Mouse (Mus musculus): ENCODE measurements at regions not wholly inside any gene's neighbourhood (a gene's known extent, or its start where the extent isn't known, plus 50 kb on each side); places are given as distances from the start of the nearest gene placed in this dataset.
"Not testable (repeated sequence)": the region's sequence is repeated elsewhere in the genome, so short reads cannot be mapped to it uniquely, and the experiment has no call there.

GRCm38 (mm10) chr10:123848564-123848963 is 584.8 kb downstream of the Fam19a2 start:
- no peak overlapping the region for H3K4me3 ChIP-seq (ENCODE audit: low read depth, low read length)
- no peak overlapping the region for H3K9ac ChIP-seq (ENCODE audit: low read depth, low read length)
- no peaks in the 10 kb centered on the region for H3K27me3 ChIP-seq (ENCODE audit: control insufficient read depth, insufficient read depth, low read length)
- no peak overlapping the region for H3K4me2 ChIP-seq
- no peak for ATAC-seq (replicated peaks; ENCODE audit: insufficient number of reproducible peaks, low FRiP score, low TSS enrichment)
- no peaks in the 10 kb centered on the region for H3K36me3 ChIP-seq (ENCODE audit: control insufficient read depth, insufficient read depth, low read length)
- 81% methylated on average over 1 of the region's 1 CpGs for WGBS (ENCODE audit: insufficient replicate concordance)
- H3K27ac ChIP-seq (ENCODE audit: low read depth, low read length), result no peak overlapping the region
- H3K9me3 ChIP-seq (replicated peaks; ENCODE audit: control insufficient read depth, low read length), result no peaks in the 10 kb centered on the region
- no peaks in the 10 kb centered on the region for H3K4me1 ChIP-seq (ENCODE audit: control insufficient read depth, insufficient read depth, low read length)

- Histone ChIP-seq H3K4me3 (ENCODE audit: low read depth, low read length) (no peak overlapping the region), H3K9ac (ENCODE audit: low read depth, low read length) (no peak overlapping the region), H3K27me3 (ENCODE audit: control insufficient read depth, insufficient read depth, low read length) (no peaks in the 10 kb centered on the region), H3K36me3 (ENCODE audit: control insufficient read depth, insufficient read depth, low read length) (no peaks in the 10 kb centered on the region), H3K27ac (ENCODE audit: low read depth, low read length) (no peak overlapping the region), H3K9me3 (replicated peaks; ENCODE audit: control insufficient read depth, low read length) (no peaks in the 10 kb centered on the region), H3K4me2 (no peak overlapping the region), H3K4me1 (ENCODE audit: control insufficient read depth, insufficient read depth, low read length) (no peaks in the 10 kb centered on the region)
- WGBS (ENCODE audit: insufficient replicate concordance), result 62% methylated on average over 3 of the region's 3 CpGs
- no peak for ATAC-seq (replicated peaks; ENCODE audit: insufficient number of reproducible peaks, low FRiP score, low TSS enrichment)
Measured at GRCm38 (mm10) chr10:123875459-123875858, 611.7 kb downstream of the Fam19a2 start.

- Histone ChIP-seq H3K4me2 (no peak overlapping the region), H3K4me1 (ENCODE audit: control insufficient read depth, insufficient read depth, low read length) (no peaks in the 10 kb centered on the region), H3K27ac (ENCODE audit: low read depth, low read length) (no peak overlapping the region), H3K9ac (ENCODE audit: low read depth, low read length) (no peak overlapping the region), H3K4me3 (ENCODE audit: low read depth, low read length) (no peak overlapping the region), H3K27me3 (ENCODE audit: control insufficient read depth, insufficient read depth, low read length) (no peaks in the 10 kb centered on the region), H3K36me3 (ENCODE audit: control insufficient read depth, insufficient read depth, low read length) (no peaks in the 10 kb centered on the region), H3K9me3 (replicated peaks; ENCODE audit: control insufficient read depth, low read length) (no peaks in the 10 kb centered on the region)
- 55% methylated on average over 5 of the region's 5 CpGs for WGBS (ENCODE audit: insufficient replicate concordance)
- ATAC-seq (replicated peaks; ENCODE audit: insufficient number of reproducible peaks, low FRiP score, low TSS enrichment), result no peak
Measured at GRCm38 (mm10) chr10:123875882-123876281, 612.1 kb downstream of the Fam19a2 start.

- Histone ChIP-seq H3K9ac (ENCODE audit: low read depth, low read length) (no peak overlapping the region), H3K27me3 (ENCODE audit: control insufficient read depth, insufficient read depth, low read length) (no peaks in the 10 kb centered on the region), H3K9me3 (replicated peaks; ENCODE audit: control insufficient read depth, low read length) (no peaks in the 10 kb centered on the region), H3K27ac (ENCODE audit: low read depth, low read length) (no peak overlapping the region), H3K4me2 (no peak overlapping the region), H3K4me1 (ENCODE audit: control insufficient read depth, insufficient read depth, low read length) (no peaks in the 10 kb centered on the region), H3K4me3 (ENCODE audit: low read depth, low read length) (no peak overlapping the region), H3K36me3 (ENCODE audit: control insufficient read depth, insufficient read depth, low read length) (no peaks in the 10 kb centered on the region)
- WGBS (ENCODE audit: insufficient replicate concordance), result 69% methylated on average over 3 of the region's 3 CpGs
- ATAC-seq (replicated peaks; ENCODE audit: insufficient number of reproducible peaks, low FRiP score, low TSS enrichment), result no peak
Measured at GRCm38 (mm10) chr10:123888681-123889172, 624.9 kb downstream of the Fam19a2 start.

GRCm38 (mm10) chr10:123919054-123919453 is 655.3 kb downstream of the Fam19a2 start:
- Histone ChIP-seq H3K27ac (ENCODE audit: low read depth, low read length) (no peak overlapping the region), H3K4me3 (ENCODE audit: low read depth, low read length) (no peak overlapping the region), H3K9ac (ENCODE audit: low read depth, low read length) (no peak overlapping the region), H3K27me3 (ENCODE audit: control insufficient read depth, insufficient read depth, low read length) (no peaks in the 10 kb centered on the region), H3K9me3 (replicated peaks; ENCODE audit: control insufficient read depth, low read length) (no peaks in the 10 kb centered on the region), H3K4me2 (no peak overlapping the region), H3K36me3 (ENCODE audit: control insufficient read depth, insufficient read depth, low read length) (no peaks in the 10 kb centered on the region), H3K4me1 (ENCODE audit: control insufficient read depth, insufficient read depth, low read length) (no peaks in the 10 kb centered on the region)
- ATAC-seq (replicated peaks; ENCODE audit: insufficient number of reproducible peaks, low FRiP score, low TSS enrichment), result no peak

- Histone ChIP-seq H3K27ac (ENCODE audit: low read depth, low read length) (no peak overlapping the region), H3K9ac (ENCODE audit: low read depth, low read length) (no peak overlapping the region), H3K4me1 (ENCODE audit: control insufficient read depth, insufficient read depth, low read length) (no peaks in the 10 kb centered on the region), H3K4me2 (no peak overlapping the region), H3K36me3 (ENCODE audit: control insufficient read depth, insufficient read depth, low read length) (no peaks in the 10 kb centered on the region), H3K9me3 (replicated peaks; ENCODE audit: control insufficient read depth, low read length) (no peaks in the 10 kb centered on the region), H3K27me3 (ENCODE audit: control insufficient read depth, insufficient read depth, low read length) (no peaks in the 10 kb centered on the region), H3K4me3 (ENCODE audit: low read depth, low read length) (no peak overlapping the region)
- WGBS (ENCODE audit: insufficient replicate concordance), result 47% methylated on average over 1 of the region's 1 CpGs
- ATAC-seq (replicated peaks; ENCODE audit: insufficient number of reproducible peaks, low FRiP score, low TSS enrichment), result no peak
Measured at GRCm38 (mm10) chr10:123929955-123930354, 666.2 kb downstream of the Fam19a2 start.

GRCm38 (mm10) chr10:123938732-123939131 is 674.9 kb downstream of the Fam19a2 start:
- not testable (repeated sequence) for H3K4me2 ChIP-seq; H3K9me3 ChIP-seq (replicated peaks; ENCODE audit: control insufficient read depth, low read length); H3K27me3 ChIP-seq (ENCODE audit: control insufficient read depth, insufficient read depth, low read length); H3K27ac ChIP-seq (ENCODE audit: low read depth, low read length); H3K4me1 ChIP-seq (ENCODE audit: control insufficient read depth, insufficient read depth, low read length); H3K9ac ChIP-seq (ENCODE audit: low read depth, low read length); H3K4me3 ChIP-seq (ENCODE audit: low read depth, low read length); ATAC-seq (replicated peaks; ENCODE audit: insufficient number of reproducible peaks, low FRiP score, low TSS enrichment); H3K36me3 ChIP-seq (ENCODE audit: control insufficient read depth, insufficient read depth, low read length)
- 82% methylated on average over 4 of the region's 4 CpGs for WGBS (ENCODE audit: insufficient replicate concordance)
